Mouse (Mus musculus): Measurements from ENCODE around the gene Cacng8. TPM values are rescaled to one million over a fixed set of nuclear protein-coding genes. Genes with fewer than 3 reads are reported as not detected.

The Cacng8 gene
- total and polyA plus RNA-seq, 2 experiments = not detected

DNA sequence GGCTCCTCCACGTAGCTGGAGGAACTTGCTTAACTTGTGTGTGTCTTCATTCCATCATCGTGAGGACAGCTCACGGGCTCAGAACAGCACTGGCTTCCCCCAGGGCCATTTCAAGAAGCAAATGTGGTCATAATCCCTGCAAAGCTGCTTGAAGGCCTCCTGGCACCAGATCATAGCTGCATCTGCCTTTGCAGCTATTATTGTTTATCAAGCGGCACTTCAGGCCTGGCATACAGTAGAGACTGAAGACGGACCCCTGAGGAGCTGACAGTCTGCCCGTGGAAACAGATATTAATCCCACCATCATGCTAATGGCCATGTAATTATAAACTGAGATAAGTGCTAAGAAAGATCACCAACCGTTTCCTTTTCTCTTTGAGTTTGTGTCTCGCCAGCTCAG lies 50.0 kb downstream of the Cacng8 start:
- Histone ChIP-seq H3K79me2 (ENCODE audit: control insufficient read depth, insufficient read depth, low read length) (no peaks in the 10 kb centered on the region), H3K36me3 (ENCODE audit: control insufficient read depth, insufficient read depth, low read length) (no peaks in the 10 kb centered on the region), H3K4me3 (ENCODE audit: insufficient read depth, low read depth, low read length) (no peak overlapping the region), H3K9ac (ENCODE audit: low read depth, low read length) (no peak overlapping the region), H3K27ac (replicated peaks; ENCODE audit: insufficient read depth, low read depth, low read length) (no peak overlapping the region), H3K4me1 (ENCODE audit: control insufficient read depth, insufficient read depth, low read length) (no peaks in the 10 kb centered on the region), H3K27me3 (ENCODE audit: control insufficient read depth, insufficient read depth, low read length) (no peaks in the 10 kb centered on the region)
- TF ChIP-seq POLR2A (IDR thresholded peaks at IDR 0.05; ENCODE audit: extremely low read depth, insufficient read depth, low read length) (no peak), CTCF (IDR thresholded peaks at IDR 0.05; ENCODE audit: low read depth, low read length) (no peak)
- DNase-seq (ENCODE audit: extremely low read depth, low read depth, low spot score) = no peak
- WGBS = 77% methylated on average over 8 of the region's 8 CpGs

GRCm38 (mm10) chr7:3442476-3443062 lies 52.1 kb downstream of the Cacng8 start:
- Histone ChIP-seq H3K27ac (replicated peaks; ENCODE audit: insufficient read depth, low read depth, low read length) (no peak overlapping the region), H3K4me1 (ENCODE audit: control insufficient read depth, insufficient read depth, low read length) (no peaks in the 10 kb centered on the region), H3K9ac (ENCODE audit: low read depth, low read length) (no peak overlapping the region), H3K79me2 (ENCODE audit: control insufficient read depth, insufficient read depth, low read length) (no peaks in the 10 kb centered on the region), H3K27me3 (ENCODE audit: control insufficient read depth, insufficient read depth, low read length) (no peaks in the 10 kb centered on the region), H3K36me3 (ENCODE audit: control insufficient read depth, insufficient read depth, low read length) (no peaks in the 10 kb centered on the region), H3K4me3 (ENCODE audit: insufficient read depth, low read depth, low read length) (no peak overlapping the region)
- DNase-seq (ENCODE audit: extremely low read depth, low read depth, low spot score) = no peak
- WGBS = 81% methylated on average over 10 of the region's 10 CpGs
- no peak for TF ChIP-seq POLR2A (IDR thresholded peaks at IDR 0.05; ENCODE audit: extremely low read depth, insufficient read depth, low read length)
- TF ChIP-seq CTCF (IDR thresholded peaks at IDR 0.05; ENCODE audit: low read depth, low read length) = no peak

- H3K27ac ChIP-seq (replicated peaks; ENCODE audit: insufficient read depth, low read depth, low read length) = no peak overlapping the region
- H3K79me2 ChIP-seq (ENCODE audit: control insufficient read depth, insufficient read depth, low read length) = no peaks in the 10 kb centered on the region
- H3K4me3 ChIP-seq (ENCODE audit: insufficient read depth, low read depth, low read length) = no peak overlapping the region
- TF ChIP-seq CTCF (IDR thresholded peaks at IDR 0.05; ENCODE audit: low read depth, low read length) = no peak
- no peak for TF ChIP-seq POLR2A (IDR thresholded peaks at IDR 0.05; ENCODE audit: extremely low read depth, insufficient read depth, low read length)
- no peak for DNase-seq (ENCODE audit: extremely low read depth, low read depth, low spot score)
- no peak overlapping the region for H3K9ac ChIP-seq (ENCODE audit: low read depth, low read length)
- WGBS = 74% methylated on average over 3 of the region's 3 CpGs
- no peaks in the 10 kb centered on the region for H3K4me1 ChIP-seq (ENCODE audit: control insufficient read depth, insufficient read depth, low read length)
- no peaks in the 10 kb centered on the region for H3K36me3 ChIP-seq (ENCODE audit: control insufficient read depth, insufficient read depth, low read length)
- no peaks in the 10 kb centered on the region for H3K27me3 ChIP-seq (ENCODE audit: control insufficient read depth, insufficient read depth, low read length)
These were observed 54.2 kb downstream of the Cacng8 start for GRCm38 (mm10) chr7:3444678-3445077.

DNA sequence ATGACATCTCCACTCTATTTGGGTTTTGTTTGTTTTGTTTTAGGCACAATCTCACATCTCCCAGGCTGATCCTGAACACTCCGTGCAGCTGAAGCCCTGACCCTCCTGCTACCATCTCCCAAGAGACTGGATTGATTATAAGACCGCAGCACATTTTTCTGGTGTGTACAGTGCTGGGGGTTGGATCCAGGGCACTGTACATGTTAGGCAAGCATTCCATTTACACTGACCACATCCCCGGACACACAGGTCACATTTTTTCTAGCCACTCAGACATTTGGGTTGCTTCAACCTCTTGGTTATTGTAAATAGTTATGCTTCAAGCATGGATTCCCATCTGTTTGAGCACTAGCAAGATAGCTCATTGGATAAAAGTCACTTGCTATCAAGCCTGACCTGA lies 56.1 kb downstream of the Cacng8 start:
- Histone ChIP-seq H3K4me3 (ENCODE audit: insufficient read depth, low read depth, low read length) (no peak overlapping the region), H3K79me2 (ENCODE audit: control insufficient read depth, insufficient read depth, low read length) (no peaks in the 10 kb centered on the region), H3K36me3 (ENCODE audit: control insufficient read depth, insufficient read depth, low read length) (no peaks in the 10 kb centered on the region), H3K4me1 (ENCODE audit: control insufficient read depth, insufficient read depth, low read length) (no peaks in the 10 kb centered on the region), H3K9ac (ENCODE audit: low read depth, low read length) (no peak overlapping the region), H3K27me3 (ENCODE audit: control insufficient read depth, insufficient read depth, low read length) (no peaks in the 10 kb centered on the region), H3K27ac (replicated peaks; ENCODE audit: insufficient read depth, low read depth, low read length) (no peak overlapping the region)
- no peak for DNase-seq (ENCODE audit: extremely low read depth, low read depth, low spot score)
- 61% methylated on average over 3 of the region's 3 CpGs for WGBS
- no peak for TF ChIP-seq POLR2A (IDR thresholded peaks at IDR 0.05; ENCODE audit: extremely low read depth, insufficient read depth, low read length)
- TF ChIP-seq CTCF (IDR thresholded peaks at IDR 0.05; ENCODE audit: low read depth, low read length) = no peak

DNA sequence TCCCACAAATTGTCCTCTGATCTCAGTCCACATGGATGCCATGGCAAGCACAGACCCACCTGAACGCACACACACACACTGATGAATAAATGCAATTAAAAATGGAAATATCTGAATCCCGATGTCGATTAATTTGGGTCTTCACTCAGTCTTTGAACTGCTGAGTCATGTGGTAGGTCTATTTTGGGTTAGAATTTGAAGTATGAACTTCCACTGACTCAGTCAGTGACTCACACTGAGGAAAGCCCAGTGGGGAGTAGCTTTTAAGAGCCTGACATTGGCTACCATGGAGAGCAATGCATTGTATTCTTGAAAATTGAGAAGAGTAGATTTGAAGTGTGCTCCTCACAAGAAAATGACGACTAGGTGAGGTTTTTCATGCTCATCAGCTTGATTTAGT lies 56.5 kb downstream of the Cacng8 start:
- no peaks in the 10 kb centered on the region for H3K36me3 ChIP-seq (ENCODE audit: control insufficient read depth, insufficient read depth, low read length)
- no peak for DNase-seq (ENCODE audit: extremely low read depth, low read depth, low spot score)
- H3K27me3 ChIP-seq (ENCODE audit: control insufficient read depth, insufficient read depth, low read length) = no peaks in the 10 kb centered on the region
- no peak for TF ChIP-seq POLR2A (IDR thresholded peaks at IDR 0.05; ENCODE audit: extremely low read depth, insufficient read depth, low read length)
- TF ChIP-seq CTCF (IDR thresholded peaks at IDR 0.05; ENCODE audit: low read depth, low read length) = no peak
- no peaks in the 10 kb centered on the region for H3K79me2 ChIP-seq (ENCODE audit: control insufficient read depth, insufficient read depth, low read length)
- H3K27ac ChIP-seq (replicated peaks; ENCODE audit: insufficient read depth, low read depth, low read length) = no peak overlapping the region
- H3K4me1 ChIP-seq (ENCODE audit: control insufficient read depth, insufficient read depth, low read length) = no peaks in the 10 kb centered on the region
- no peak overlapping the region for H3K4me3 ChIP-seq (ENCODE audit: insufficient read depth, low read depth, low read length)
- 69% methylated on average over 4 of the region's 4 CpGs for WGBS
- H3K9ac ChIP-seq (ENCODE audit: low read depth, low read length) = no peak overlapping the region

DNA sequence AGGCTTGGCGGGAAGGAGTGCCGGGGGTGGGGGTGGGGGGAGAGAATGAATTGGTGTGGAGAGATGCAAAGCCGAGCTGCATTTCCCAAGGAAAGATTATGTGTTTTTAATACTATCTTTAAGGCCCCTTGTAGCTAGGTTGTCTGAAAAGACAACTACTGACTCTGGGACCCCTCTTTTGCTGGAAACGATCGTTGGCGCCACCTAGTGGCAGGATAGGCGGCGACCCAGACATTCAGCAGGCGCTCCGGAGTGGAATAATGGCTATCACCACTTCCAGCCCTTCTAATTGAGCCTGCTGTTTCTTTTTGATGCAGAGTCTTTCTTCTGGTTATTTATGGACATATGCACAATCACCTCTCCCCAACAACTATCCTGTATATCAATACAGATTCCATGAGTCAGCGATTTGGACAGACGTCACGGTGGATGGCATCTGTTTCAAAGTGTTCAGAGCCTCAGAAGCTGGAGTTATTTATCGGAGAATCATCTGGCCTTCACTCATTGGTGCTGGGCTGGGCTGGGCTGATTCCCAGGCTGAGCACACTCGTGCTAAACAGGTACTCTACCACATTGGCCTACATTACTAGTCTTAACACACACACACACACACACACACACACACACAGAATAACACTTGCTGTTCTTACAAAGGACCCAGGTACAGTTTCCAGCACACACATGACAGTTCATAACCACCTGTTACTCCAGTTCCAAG lies 58.4 kb downstream of the Cacng8 start:
- no peaks in the 10 kb centered on the region for H3K79me2 ChIP-seq (ENCODE audit: control insufficient read depth, insufficient read depth, low read length)
- H3K27me3 ChIP-seq (ENCODE audit: control insufficient read depth, insufficient read depth, low read length) = no peaks in the 10 kb centered on the region
- TF ChIP-seq POLR2A (IDR thresholded peaks at IDR 0.05; ENCODE audit: extremely low read depth, insufficient read depth, low read length) (no peak), CTCF (IDR thresholded peaks at IDR 0.05; ENCODE audit: low read depth, low read length) (peak; percentile 81)
- no peaks in the 10 kb centered on the region for H3K4me1 ChIP-seq (ENCODE audit: control insufficient read depth, insufficient read depth, low read length)
- no peak for DNase-seq (ENCODE audit: extremely low read depth, low read depth, low spot score)
- no peak overlapping the region for H3K27ac ChIP-seq (replicated peaks; ENCODE audit: insufficient read depth, low read depth, low read length)
- no peak overlapping the region for H3K4me3 ChIP-seq (ENCODE audit: insufficient read depth, low read depth, low read length)
- 26% methylated on average over 15 of the region's 15 CpGs for WGBS
- no peaks in the 10 kb centered on the region for H3K36me3 ChIP-seq (ENCODE audit: control insufficient read depth, insufficient read depth, low read length)
- H3K9ac ChIP-seq (ENCODE audit: low read depth, low read length) = no peak overlapping the region

Measured in liver, adult 2 months (tissue).